Mouse (Mus musculus) megakaryocyte, embryonic 14.5 days (primary cell): ENCODE measurements at regions not wholly inside any gene's neighbourhood (a gene's known extent, or its start where the extent isn't known, plus 50 kb on each side); places are given as distances from the start of the nearest gene placed in this dataset.
"Not testable (repeated sequence)": the region's sequence is repeated elsewhere in the genome, so short reads cannot be mapped to it uniquely, and the experiment has no call there.

Experiments
- FLI1 ChIP-seq: IDR thresholded peaks from 2 replicates; pipeline ENCODE4 v1.6.1; 2012; ENCODE audit warnings: low read length, inconsistent platforms, mixed read lengths
- GATA1 ChIP-seq: IDR thresholded peaks from 3 replicates; pipeline ENCODE4 v1.6.1; 2012; ENCODE audit warnings: mixed read lengths, low read length, inconsistent platforms, borderline replicate concordance

- TF ChIP-seq FLI1, GATA1: not testable (repeated sequence)
These were observed 52.5 kb upstream of the Gbp6 start for GRCm38 (mm10) chr5:105345953-105346352.
